Mouse (Mus musculus) lung, postnatal 0 days (tissue): ENCODE data around the gene Ctnnbl1.

Experiments
- CTCF ChIP-seq: IDR thresholded peaks from 2 replicates; pipeline ENCODE4 v1.5.1; 2016; ENCODE audit warnings: antibody characterized with exemption, mild to moderate bottlenecking
- EP300 ChIP-seq: IDR thresholded peaks from 2 replicates; pipeline ENCODE4 v1.6.1; 2016; ENCODE audit warnings: antibody characterized with exemption, mild to moderate bottlenecking, control low read depth

DNA sequence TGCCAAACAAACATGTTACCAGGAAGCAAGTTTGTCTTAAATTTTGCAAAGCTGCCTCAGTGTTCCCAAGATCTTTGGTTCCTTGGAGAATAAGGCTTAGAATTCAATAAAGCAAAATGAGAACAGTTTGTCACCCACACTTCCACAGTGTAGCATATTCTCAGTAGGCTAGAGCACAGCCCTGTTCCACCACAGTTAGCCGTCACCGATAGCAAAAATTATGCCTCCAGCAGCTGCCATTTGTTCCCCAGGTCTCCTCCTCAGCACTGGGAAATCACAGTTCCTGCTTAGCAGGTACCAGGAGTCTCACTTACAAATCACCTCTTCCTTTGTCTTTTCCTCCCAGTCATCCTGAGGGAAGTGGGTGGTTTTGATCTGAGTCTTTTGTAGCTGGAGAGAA lies 10.8 kb downstream of the Ctnnbl1 start:
- TF ChIP-seq CTCF (no peak), EP300 (no peak)
